In the genomic region with DNA sequence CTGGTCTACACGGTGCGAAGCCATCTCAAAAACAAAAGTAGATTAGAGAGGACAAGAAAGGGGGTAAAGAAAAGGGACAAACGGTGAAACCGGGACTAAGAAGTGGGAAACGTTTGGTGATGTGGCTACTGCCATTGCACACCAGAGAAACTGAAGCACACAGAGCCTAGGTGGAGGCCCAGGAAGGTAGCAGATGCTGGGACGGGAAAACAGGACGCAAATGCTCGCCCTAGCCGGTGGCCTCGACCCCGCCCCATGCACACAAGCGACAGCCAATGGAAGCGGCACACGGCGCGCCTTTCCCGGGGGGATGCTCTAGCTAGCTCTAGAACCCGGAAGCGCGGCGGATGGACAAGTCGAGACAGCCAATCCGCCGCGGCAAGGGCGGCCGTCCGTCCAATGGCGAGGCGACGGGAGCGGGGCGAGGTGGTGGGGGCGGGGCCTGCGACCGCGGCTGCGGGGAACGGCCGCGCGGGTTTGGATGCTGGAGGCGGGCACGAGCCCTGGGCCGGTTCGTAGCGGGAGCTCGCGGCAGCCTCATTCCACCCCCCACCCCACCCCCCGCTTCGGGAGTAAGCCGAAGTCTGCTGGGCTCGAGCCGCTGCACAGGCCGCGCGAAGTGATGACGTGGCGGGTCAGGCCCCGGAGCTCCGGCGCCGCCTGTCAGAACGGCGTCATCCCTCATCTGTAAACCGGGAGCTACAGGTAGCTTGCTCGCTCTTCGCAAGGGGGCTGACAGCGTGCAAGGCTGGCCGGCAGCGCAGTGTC, we compare ENCODE assay signal across 8 mouse cellular contexts. TPM values are rescaled to one million over a fixed set of nuclear protein-coding genes. Genes with fewer than 3 reads are reported as not detected.
DNase-seq lines count a peak whose midpoint lies in the region; ATAC-seq lines count a peak whose summit lies in the region.

A gene (plus strand): TSS at position 459 of the 768 bp plus-strand sequence.

- WGBS in lung, embryonic 16.5 days: 1% methylated on average over 51 of the region's 71 CpGs

- H3K27ac ChIP-seq in lung, embryonic 16.5 days (ENCODE audit: low read length): peak within 1 kb of the TSS; percentile 92

- no peaks in the 10 kb centered on the region for H3K27me3 ChIP-seq in lung, embryonic 16.5 days (ENCODE audit: control insufficient read depth, insufficient read depth, low read depth, low read length)

- H3K9me3 ChIP-seq in lung, embryonic 16.5 days (ENCODE audit: control insufficient read depth, low read length): no peaks in the 10 kb centered on the region

- peak within 1 kb of the TSS; percentile 89 for H3K4me2 ChIP-seq in lung, embryonic 16.5 days (ENCODE audit: low read depth, low read length)

- peaks cover 12% of the 10 kb centered on the region for H3K4me1 ChIP-seq in lung, embryonic 16.5 days (replicated peaks; ENCODE audit: control insufficient read depth, insufficient read depth, low read length)

- peak; percentile 97 to 98 for ATAC-seq in hematopoietic stem cell, adult 5-6 weeks (replicated peaks in 1 of 2; ENCODE audit: insufficient read depth in 1 of 2, low FRiP score in 2 of 2, low TSS enrichment in 1 of 2, low read depth in 1 of 2, poor library complexity in 2 of 2, severe bottlenecking in 2 of 2)
- peak; percentile 98 for ATAC-seq in lung, embryonic 16.5 days (ENCODE audit: low read depth)

- DNase-seq in MEL-GATA-1-ER (ENCODE audit: extremely low read depth, low read depth): peak; percentile 89
- DNase-seq in cerebellum, adult 8-10 months: peak; percentile 87
- peak; percentile 97 for DNase-seq in forelimb bud, embryonic 11.5 days (ENCODE audit: low read depth, low spot score)
- DNase-seq in layer of hippocampus, adult 9-10 months (ENCODE audit: low spot score): peak; percentile 45
- peak; percentile 74 for DNase-seq in ovary, postnatal 10 days (ENCODE audit: low spot score)
- peak; percentile 90 to 92 for DNase-seq in thymus, postnatal 10 days (ENCODE audit: low spot score in 2 of 2)

- peak within 1 kb of the TSS; percentile 80 for H3K9ac ChIP-seq in lung, embryonic 16.5 days (ENCODE audit: low read length)

- peaks cover 13% of the 10 kb centered on the region for H3K36me3 ChIP-seq in lung, embryonic 16.5 days (ENCODE audit: control insufficient read depth, insufficient read depth, low read length)

- H3K4me3 ChIP-seq in lung, embryonic 16.5 days (ENCODE audit: low read length): peak within 1 kb of the TSS; percentile 76

RNA-seq across cellular contexts. Expression of the gene that starts here (rescaled TPM):
- total RNA-seq in hematopoietic stem cell, adult 5-6 weeks (2017): 2.1 and 2.7 TPM in 2 replicates
- polyA plus RNA-seq in lung, embryonic 16.5 days (2015; fragmentation: Nextera tagmentation; extraction: Ambion mirVana): 6.4 and 6.9 TPM in 2 replicates

Comparison
In these comparisons a context has a peak if more than half of its experiments do, and no peak if none do; other contexts are left out.
1. Peak in every context shown above with its lines: DNase-seq, ATAC-seq, H3K4me3 ChIP-seq and H3K27ac ChIP-seq.
2. DNase-seq: peak in every context shown above with its lines; median percentile 97 in forelimb bud, embryonic 11.5 days; 91 in thymus, postnatal 10 days; 89 in MEL-GATA-1-ER; 87 in cerebellum, adult 8-10 months; 74 in ovary, postnatal 10 days; 45 in layer of hippocampus, adult 9-10 months.